Mouse (Mus musculus) lung, embryonic 14.5 days (tissue): ENCODE results near the gene Zfp866. TPM values are rescaled to one million over a fixed set of nuclear protein-coding genes. Genes with fewer than 3 reads are reported as not detected.
A peak's percentile ranks its signal among the peaks of the same experiment; 100 is the strongest.

Experiments
- ATAC-seq: fragments of 200-750 bp; cut with Nextera tagmentation; 2 replicates; pipeline ENCODE4 v1.8.0; 2017; ENCODE audit warnings: mild to moderate bottlenecking, moderate TSS enrichment, moderate library complexity; ENCODE audit not compliant: insufficient read depth
- DNase-seq: peaks from one replicate; pipeline ENCODE4 v3.0.0-alpha.2; 2015
- H3K27ac ChIP-seq: fragments of 300-500 bp; sonication (generic); 2 replicates; pipeline ENCODE4 v1.5.1; 2014; ENCODE audit warnings: low read depth, mild to moderate bottlenecking, moderate library complexity
- H3K27me3 ChIP-seq: fragments of 300-500 bp; sonication (generic); 2 replicates; pipeline ENCODE4 v1.6.1; 2014; ENCODE audit warnings: low read length, control low read depth; ENCODE audit not compliant: insufficient read depth
- H3K36me3 ChIP-seq: fragments of 300-500 bp; sonication (generic); 2 replicates; pipeline ENCODE4 v1.6.1; 2014; ENCODE audit warnings: control low read depth; ENCODE audit not compliant: insufficient read depth
- H3K4me1 ChIP-seq: fragments of 300-500 bp; sonication (generic); 2 replicates; pipeline ENCODE4 v1.6.1; 2014; ENCODE audit warnings: antibody characterized with exemption, control low read depth; ENCODE audit not compliant: insufficient read depth
- H3K4me2 ChIP-seq: fragments of 300-500 bp; sonication (generic); 2 replicates; pipeline ENCODE4 v1.6.1; 2014; ENCODE audit warnings: mild to moderate bottlenecking
- H3K4me3 ChIP-seq: fragments of 300-500 bp; sonication (generic); 2 replicates; pipeline ENCODE4 v1.5.1; 2014; ENCODE audit warnings: low read depth, low read length
- H3K9ac ChIP-seq: fragments of 300-500 bp; sonication (generic); 2 replicates; pipeline ENCODE4 v1.6.1; 2014
- H3K9me3 ChIP-seq: fragments of 300-500 bp; sonication (generic); 2 replicates; pipeline ENCODE4 v1.6.1; 2016; ENCODE audit warnings: low read depth, low read length, control low read depth
- CTCF ChIP-seq: IDR thresholded peaks from 2 replicates; pipeline ENCODE4 v1.5.1; 2016; ENCODE audit warnings: antibody characterized with exemption, low read depth
- WGBS: fragments of 180-500 bp; shearing (Covaris S2); extraction: QIAGEN DNeasy Blood & Tissue Kit; methylation state at CpG from one replicate; pipeline ENCODE4 v1.1.7; 2014; 5-methylcytosine and 5-hydroxymethylcytosine counted together
- polyA plus RNA-seq: library from polyadenylated mRNA; unstranded; fragments of >200 nt; fragmentation: Nextera tagmentation; extraction: Ambion mirVana; gene quantifications from 2 replicates; pipeline ENCODE4 v1.2.1, GENCODE M21; 2014

Zfp866 gene
- polyA plus RNA-seq, 1 experiment from 2014 or later = 30.5 TPM

GRCm38 (mm10) chr8:69820466-69820865 is 29.5 kb upstream of the Zfp866 start:
- Histone ChIP-seq H3K4me2 (no peak overlapping the region), H3K27ac (no peak overlapping the region), H3K36me3 (peaks cover 40% of the 10 kb centered on the region; the same call in 1 of the 2 replicates), H3K27me3 (no peaks in the 10 kb centered on the region), H3K9ac (no peak overlapping the region), H3K4me1 (no peaks in the 10 kb centered on the region), H3K4me3 (no peak overlapping the region), H3K9me3 (no peaks in the 10 kb centered on the region)
- WGBS = 68% methylated on average over 9 of the region's 9 CpGs
- no peak for DNase-seq
- ATAC-seq = no peak
- TF ChIP-seq CTCF = no peak

DNA sequence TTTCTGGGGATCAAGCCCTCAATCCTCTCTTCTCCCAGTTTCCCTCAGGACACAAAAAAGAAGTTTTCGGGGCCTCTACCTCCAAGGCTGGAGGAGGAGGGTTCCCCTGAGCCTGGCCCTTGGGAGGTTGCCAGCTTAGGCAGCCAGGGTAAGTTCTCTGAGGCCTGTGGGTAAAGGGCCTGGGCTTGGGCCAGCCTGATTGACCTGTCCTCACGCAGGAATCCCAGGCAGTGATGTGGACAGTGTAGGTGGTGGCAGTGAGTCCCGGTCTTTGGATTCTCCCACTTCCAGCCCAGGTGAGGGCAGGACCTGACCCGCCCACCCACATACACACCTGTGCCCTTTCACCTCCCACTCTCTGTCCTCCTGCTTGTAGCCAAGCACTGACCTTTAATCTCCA is 24.4 kb upstream of the Zfp866 start:
- no peak for ATAC-seq
- WGBS = 92% methylated on average over 4 of the region's 4 CpGs
- Histone ChIP-seq H3K9ac (no peak overlapping the region), H3K27ac (no peak overlapping the region), H3K27me3 (no peaks in the 10 kb centered on the region), H3K9me3 (no peaks in the 10 kb centered on the region), H3K36me3 (peaks cover 45% of the 10 kb centered on the region; the same call in 1 of the 2 replicates), H3K4me3 (no peak overlapping the region), H3K4me1 (no peaks in the 10 kb centered on the region), H3K4me2 (no peak overlapping the region)
- TF ChIP-seq CTCF = no peak
- DNase-seq = no peak

DNA sequence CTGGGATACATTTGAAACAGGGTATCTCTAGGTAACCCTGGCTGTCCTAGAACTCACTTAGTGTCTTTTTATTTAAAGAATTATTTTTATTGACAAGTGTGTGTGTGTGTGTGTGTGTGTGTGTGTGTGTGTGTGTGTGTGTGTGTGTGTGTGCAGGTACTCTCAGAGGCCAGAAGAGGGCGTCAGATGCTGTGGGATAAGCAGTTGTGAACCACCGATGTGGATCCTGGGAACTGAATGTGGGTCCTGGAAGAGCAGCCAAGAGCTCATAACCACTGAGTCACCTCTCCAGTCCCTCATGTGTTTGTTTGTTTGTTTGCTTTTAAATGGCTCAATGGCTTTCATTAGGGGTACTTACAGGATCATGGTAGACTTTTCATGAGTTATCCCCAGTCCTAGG is 23.9 kb upstream of the Zfp866 start:
- Histone ChIP-seq H3K9me3 (no peaks in the 10 kb centered on the region), H3K4me3 (no peak overlapping the region), H3K27ac (no peak overlapping the region), H3K4me1 (no peaks in the 10 kb centered on the region), H3K4me2 (no peak overlapping the region), H3K36me3 (peaks cover 45% of the 10 kb centered on the region; the same call in 1 of the 2 replicates), H3K27me3 (no peaks in the 10 kb centered on the region), H3K9ac (no peak overlapping the region)
- ATAC-seq (no peak), DNase-seq (no peak)
- 94% methylated on average over 2 of the region's 2 CpGs for WGBS
- no peak for TF ChIP-seq CTCF

GRCm38 (mm10) chr8:69809820-69810219 is 18.8 kb upstream of the Zfp866 start:
- no peak overlapping the region for H3K4me3 ChIP-seq
- TF ChIP-seq CTCF = no peak
- no peak overlapping the region for H3K27ac ChIP-seq
- H3K9me3 ChIP-seq = no peaks in the 10 kb centered on the region
- no peaks in the 10 kb centered on the region for H3K4me1 ChIP-seq
- no peak for DNase-seq
- ATAC-seq = no peak
- WGBS = 62% methylated on average over 3 of the region's 3 CpGs
- H3K4me2 ChIP-seq = no peak overlapping the region; the same call in 1 of the 2 replicates
- H3K27me3 ChIP-seq = no peaks in the 10 kb centered on the region
- H3K9ac ChIP-seq = no peak overlapping the region
- H3K36me3 ChIP-seq = peaks cover 48% of the 10 kb centered on the region

- peak; percentile 42 for ATAC-seq
- 2% methylated on average over 23 of the region's 23 CpGs for whole genome bisulfite sequencing
- H3K27ac ChIP-seq = no peak overlapping the region
- TF ChIP-seq CTCF = no peak
- H3K9me3 ChIP-seq = no peaks in the 10 kb centered on the region
- peak; percentile 45 for DNase-seq
- peak overlapping the region; percentile 44 for H3K4me3 ChIP-seq
- no peaks in the 10 kb centered on the region for H3K4me1 ChIP-seq
- H3K4me2 ChIP-seq = peak overlapping the region; percentile 69
- H3K36me3 ChIP-seq = peaks cover 54% of the 10 kb centered on the region
- H3K27me3 ChIP-seq = no peaks in the 10 kb centered on the region
- H3K9ac ChIP-seq = peak overlapping the region; percentile 48
Observed at GRCm38 (mm10) chr8:69808864-69809403, 18.0 kb upstream of the Zfp866 start.

- TF ChIP-seq CTCF = no peak
- Histone ChIP-seq H3K9ac (peak within 1 kb of the TSS; percentile 48), H3K9me3 (no peaks in the 10 kb centered on the region), H3K4me1 (no peaks in the 10 kb centered on the region), H3K36me3 (peaks cover 55% of the 10 kb centered on the region), H3K27me3 (no peaks in the 10 kb centered on the region), H3K4me2 (peak within 1 kb of the TSS; percentile 69), H3K4me3 (peak within 1 kb of the TSS; percentile 44), H3K27ac (no peak within 1 kb of the TSS)
- 6% methylated on average over 28 of the region's 28 CpGs for WGBS
- ATAC-seq (peak; percentile 65), DNase-seq (peak; percentile 88)
Observed at GRCm38 (mm10) chr8:69808094-69808863, 17.3 kb upstream of the Zfp866 start, which contains the start of gene Gmip. TSS of gene Gmip (plus strand) at chr8:69808679.

DNA sequence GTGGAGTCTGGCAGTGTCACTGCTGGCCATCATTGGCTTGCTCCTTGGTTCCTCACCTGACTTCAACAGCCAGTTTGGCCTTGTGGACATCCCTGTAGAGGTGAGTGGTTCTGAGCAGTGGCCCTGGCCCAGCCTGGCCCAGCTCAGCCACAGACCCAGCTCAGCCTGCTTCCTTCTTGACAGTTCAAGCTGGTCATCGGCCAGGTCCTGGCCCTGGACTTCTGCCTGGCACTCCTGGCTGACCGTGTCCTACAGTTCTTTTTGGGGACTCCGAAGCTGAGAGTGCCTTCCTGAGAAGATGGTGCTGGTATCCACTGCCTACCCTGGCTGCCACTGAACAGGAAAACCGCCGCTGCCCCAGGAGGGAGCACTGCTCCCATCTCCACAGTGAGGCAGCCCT is 16.3 kb upstream of the Zfp866 start:
- DNase-seq (no peak), ATAC-seq (no peak)
- 82% methylated on average over 5 of the region's 5 CpGs for WGBS
- no peak overlapping the region for H3K4me3 ChIP-seq
- H3K9ac ChIP-seq = no peak overlapping the region
- TF ChIP-seq CTCF = no peak
- peaks cover 66% of the 10 kb centered on the region for H3K36me3 ChIP-seq
- H3K27me3 ChIP-seq = no peaks in the 10 kb centered on the region
- no peak overlapping the region for H3K4me2 ChIP-seq
- no peaks in the 10 kb centered on the region for H3K9me3 ChIP-seq
- H3K27ac ChIP-seq = no peak overlapping the region
- H3K4me1 ChIP-seq = no peaks in the 10 kb centered on the region
